Mouse (Mus musculus): ENCODE measurements around the gene Mycbpap. TPM values are rescaled to one million over a fixed set of nuclear protein-coding genes. Genes with fewer than 3 reads are reported as not detected.

The Mycbpap gene
- polyA plus RNA-seq, 1 experiment from 2014 or later, result 6.6 TPM

DNA sequence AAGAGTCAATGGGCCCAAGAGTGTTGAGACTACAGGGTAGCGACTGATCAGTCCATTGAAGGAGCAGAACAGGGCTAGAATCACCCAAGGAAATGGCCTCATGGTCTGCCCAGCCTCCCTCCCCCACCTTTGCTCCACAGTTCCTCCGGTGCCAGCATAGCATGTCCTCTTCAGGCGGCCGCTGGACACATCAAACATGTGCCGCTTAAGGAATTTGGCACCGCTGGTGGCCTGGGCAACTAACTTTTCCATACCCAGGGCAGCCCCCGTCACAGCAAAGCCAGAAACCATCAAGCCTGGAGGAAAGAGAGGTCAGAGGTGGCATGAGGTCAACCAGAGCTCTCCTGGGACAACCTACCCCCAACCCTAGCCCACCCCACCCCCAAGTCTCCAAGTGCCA, 39.6 kb downstream of the Mycbpap start:
- Histone ChIP-seq H3K27me3 (ENCODE audit: control insufficient read depth, insufficient read depth, low read length) (peaks cover 34% of the 10 kb centered on the region), H3K9me3 (ENCODE audit: control insufficient read depth, low read length) (no peaks in the 10 kb centered on the region), H3K27ac (replicated peaks in 1 of 2; ENCODE audit: control insufficient read depth in 1 of 2, insufficient read depth in 1 of 2, low read depth in 2 of 2, low read length in 2 of 2) (no peak overlapping the region), H3K4me1 (ENCODE audit: control insufficient read depth in 2 of 2, insufficient read depth in 2 of 2, low read length in 2 of 2) (0 out of 4 replicates have a peak, but pooled peaks cover 0 to 3% of the 10 kb centered on the region in 2 experiments), H3K9ac (ENCODE audit: low read length) (no peak overlapping the region), H3K4me2 (ENCODE audit: low read length) (no peak overlapping the region), H3K4me3 (ENCODE audit: control insufficient read depth in 1 of 2, insufficient read depth in 1 of 2, low read depth in 1 of 2, low read length in 2 of 2) (no peak overlapping the region), H3K36me3 (ENCODE audit: control insufficient read depth, insufficient read depth, low read length) (no peaks in the 10 kb centered on the region)
- 93% methylated on average over 7 of the region's 7 CpGs for WGBS
- ATAC-seq (ENCODE audit: insufficient number of reproducible peaks, insufficient read depth, low FRiP score, low read depth), result no peak

DNA sequence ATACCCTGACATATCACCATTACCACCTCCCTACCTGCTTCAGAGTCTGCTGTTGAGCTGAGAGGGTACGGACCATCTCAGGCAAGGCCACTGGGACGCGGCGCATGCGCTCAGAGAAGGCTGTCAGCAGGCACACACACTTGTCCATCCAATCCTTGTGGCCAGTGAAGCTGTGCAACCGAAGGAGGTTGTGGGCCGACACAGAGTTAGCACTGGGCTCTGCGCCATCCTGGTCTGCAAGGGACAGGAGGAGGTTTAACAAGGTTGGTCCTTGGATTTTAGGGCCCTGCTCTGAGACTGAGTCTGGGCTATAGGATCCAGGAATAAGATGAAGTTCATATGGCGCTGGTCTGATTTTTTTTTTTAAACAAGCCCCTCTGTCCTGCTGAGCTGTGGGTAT, 41.2 kb downstream of the Mycbpap start:
- Histone ChIP-seq H3K36me3 (ENCODE audit: control insufficient read depth, insufficient read depth, low read length) (no peaks in the 10 kb centered on the region), H3K27ac (replicated peaks in 1 of 2; ENCODE audit: control insufficient read depth in 1 of 2, insufficient read depth in 1 of 2, low read depth in 2 of 2, low read length in 2 of 2) (no peak overlapping the region), H3K4me3 (ENCODE audit: control insufficient read depth in 1 of 2, insufficient read depth in 1 of 2, low read depth in 1 of 2, low read length in 2 of 2) (no peak overlapping the region), H3K27me3 (ENCODE audit: control insufficient read depth, insufficient read depth, low read length) (peaks cover 40% of the 10 kb centered on the region), H3K4me2 (ENCODE audit: low read length) (no peak overlapping the region), H3K4me1 (ENCODE audit: control insufficient read depth in 2 of 2, insufficient read depth in 2 of 2, low read length in 2 of 2) (peaks cover 0 to 7% of the 10 kb centered on the region in 2 experiments; a peak in 1 of 4 replicates), H3K9me3 (ENCODE audit: control insufficient read depth, low read length) (no peaks in the 10 kb centered on the region), H3K9ac (ENCODE audit: low read length) (no peak overlapping the region)
- 76% methylated on average over 9 of the region's 9 CpGs for WGBS
- no peak for ATAC-seq (ENCODE audit: insufficient number of reproducible peaks, insufficient read depth, low FRiP score, low read depth)

DNA sequence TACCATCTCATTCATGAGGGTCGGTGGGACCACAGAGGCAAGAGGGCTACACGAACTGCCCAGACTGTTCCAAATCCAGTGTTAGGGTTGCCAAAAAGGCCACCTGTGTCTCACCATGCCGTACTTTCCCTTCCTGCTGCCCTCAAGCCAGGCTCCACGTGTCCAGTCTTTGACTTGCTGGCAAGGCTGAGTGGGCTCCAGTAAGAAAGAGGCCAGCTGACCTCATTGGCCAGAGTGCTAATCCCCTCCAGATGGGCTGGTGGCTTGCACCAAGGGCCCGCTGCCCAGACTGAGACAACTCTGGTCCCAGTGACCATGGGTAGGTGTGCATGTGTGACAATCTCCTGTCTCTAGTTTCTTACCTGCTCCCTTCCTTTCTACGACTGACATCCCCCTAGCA, 43.9 kb downstream of the Mycbpap start:
- Histone ChIP-seq H3K36me3 (ENCODE audit: control insufficient read depth, insufficient read depth, low read length) (no peaks in the 10 kb centered on the region), H3K4me3 (ENCODE audit: control insufficient read depth in 1 of 2, insufficient read depth in 1 of 2, low read depth in 1 of 2, low read length in 2 of 2) (no peak overlapping the region), H3K9ac (ENCODE audit: low read length) (no peak overlapping the region), H3K4me1 (ENCODE audit: control insufficient read depth in 2 of 2, insufficient read depth in 2 of 2, low read length in 2 of 2) (peaks cover 7 to 24% of the 10 kb centered on the region in 2 experiments), H3K27ac (replicated peaks in 1 of 2; ENCODE audit: control insufficient read depth in 1 of 2, insufficient read depth in 1 of 2, low read depth in 2 of 2, low read length in 2 of 2) (no peak overlapping the region), H3K9me3 (ENCODE audit: control insufficient read depth, low read length) (no peaks in the 10 kb centered on the region), H3K27me3 (ENCODE audit: control insufficient read depth, insufficient read depth, low read length) (peaks cover 55% of the 10 kb centered on the region), H3K4me2 (ENCODE audit: low read length) (no peak overlapping the region)
- no peak for ATAC-seq (ENCODE audit: insufficient number of reproducible peaks, insufficient read depth, low FRiP score, low read depth)
- 56% methylated on average over 6 of the region's 6 CpGs for WGBS

GRCm38 (mm10) chr11:94475722-94476121, 45.8 kb downstream of the Mycbpap start:
- no peak overlapping the region for H3K27ac ChIP-seq (replicated peaks in 1 of 2; ENCODE audit: control insufficient read depth in 1 of 2, insufficient read depth in 1 of 2, low read depth in 2 of 2, low read length in 2 of 2)
- H3K9me3 ChIP-seq (ENCODE audit: control insufficient read depth, low read length), result no peaks in the 10 kb centered on the region
- H3K9ac ChIP-seq (ENCODE audit: low read length), result no peak overlapping the region
- 18% methylated on average over 11 of the region's 11 CpGs for WGBS
- H3K36me3 ChIP-seq (ENCODE audit: control insufficient read depth, insufficient read depth, low read length), result no peaks in the 10 kb centered on the region
- H3K4me1 ChIP-seq (ENCODE audit: control insufficient read depth in 2 of 2, insufficient read depth in 2 of 2, low read length in 2 of 2), result peaks cover 18 to 35% of the 10 kb centered on the region in 2 experiments
- H3K4me2 ChIP-seq (ENCODE audit: low read length), result no peak overlapping the region
- no peak for ATAC-seq (ENCODE audit: insufficient number of reproducible peaks, insufficient read depth, low FRiP score, low read depth)
- H3K27me3 ChIP-seq (ENCODE audit: control insufficient read depth, insufficient read depth, low read length), result peaks cover 73% of the 10 kb centered on the region
- no peak overlapping the region for H3K4me3 ChIP-seq (ENCODE audit: control insufficient read depth in 1 of 2, insufficient read depth in 1 of 2, low read depth in 1 of 2, low read length in 2 of 2)

- ATAC-seq (ENCODE audit: insufficient number of reproducible peaks, insufficient read depth, low FRiP score, low read depth), result no peak
- peaks cover 22 to 39% of the 10 kb centered on the region in 2 experiments for H3K4me1 ChIP-seq (ENCODE audit: control insufficient read depth in 2 of 2, insufficient read depth in 2 of 2, low read length in 2 of 2)
- WGBS, result 3% methylated on average over 11 of the region's 11 CpGs
- H3K4me3 ChIP-seq (ENCODE audit: control insufficient read depth in 1 of 2, insufficient read depth in 1 of 2, low read depth in 1 of 2, low read length in 2 of 2), result peak overlapping the region; percentile 39 to 50
- no peak overlapping the region for H3K27ac ChIP-seq (replicated peaks in 1 of 2; ENCODE audit: control insufficient read depth in 1 of 2, insufficient read depth in 1 of 2, low read depth in 2 of 2, low read length in 2 of 2)
- no peak overlapping the region for H3K9ac ChIP-seq (ENCODE audit: low read length)
- H3K4me2 ChIP-seq (ENCODE audit: low read length), result peak overlapping the region; percentile 85
- peaks cover 73% of the 10 kb centered on the region for H3K27me3 ChIP-seq (ENCODE audit: control insufficient read depth, insufficient read depth, low read length)
- H3K9me3 ChIP-seq (ENCODE audit: control insufficient read depth, low read length), result no peaks in the 10 kb centered on the region
- no peaks in the 10 kb centered on the region for H3K36me3 ChIP-seq (ENCODE audit: control insufficient read depth, insufficient read depth, low read length)
These were observed 47.0 kb downstream of the Mycbpap start for GRCm38 (mm10) chr11:94474544-94474910.

- H3K4me3 ChIP-seq (ENCODE audit: control insufficient read depth in 1 of 2, insufficient read depth in 1 of 2, low read depth in 1 of 2, low read length in 2 of 2), result peak within 1 kb of the TSS; percentile 49 to 50
- no peaks in the 10 kb centered on the region for H3K9me3 ChIP-seq (ENCODE audit: control insufficient read depth, low read length)
- ATAC-seq (ENCODE audit: insufficient number of reproducible peaks, insufficient read depth, low FRiP score, low read depth), result peak; percentile 76
- peaks cover 70% of the 10 kb centered on the region for H3K27me3 ChIP-seq (ENCODE audit: control insufficient read depth, insufficient read depth, low read length)
- peak within 1 kb of the TSS; percentile 75 for H3K9ac ChIP-seq (ENCODE audit: low read length)
- 0 out of 4 replicates have a peak within 1 kb of the TSS, but pooled peaks of 1 of the 2 experiments have one; percentile 0 for H3K27ac ChIP-seq (replicated peaks in 1 of 2; ENCODE audit: control insufficient read depth in 1 of 2, insufficient read depth in 1 of 2, low read depth in 2 of 2, low read length in 2 of 2)
- peaks cover 27 to 45% of the 10 kb centered on the region in 2 experiments for H3K4me1 ChIP-seq (ENCODE audit: control insufficient read depth in 2 of 2, insufficient read depth in 2 of 2, low read length in 2 of 2)
- no peaks in the 10 kb centered on the region for H3K36me3 ChIP-seq (ENCODE audit: control insufficient read depth, insufficient read depth, low read length)
- H3K4me2 ChIP-seq (ENCODE audit: low read length), result peak within 1 kb of the TSS; percentile 85
- WGBS, result 0% methylated on average over 56 of the region's 71 CpGs
These were observed 47.6 kb downstream of the Mycbpap start, which contains the start of gene Cacna1g for GRCm38 (mm10) chr11:94473707-94474543. Gene Cacna1g (minus strand): TSS chr11:94474198.

DNA sequence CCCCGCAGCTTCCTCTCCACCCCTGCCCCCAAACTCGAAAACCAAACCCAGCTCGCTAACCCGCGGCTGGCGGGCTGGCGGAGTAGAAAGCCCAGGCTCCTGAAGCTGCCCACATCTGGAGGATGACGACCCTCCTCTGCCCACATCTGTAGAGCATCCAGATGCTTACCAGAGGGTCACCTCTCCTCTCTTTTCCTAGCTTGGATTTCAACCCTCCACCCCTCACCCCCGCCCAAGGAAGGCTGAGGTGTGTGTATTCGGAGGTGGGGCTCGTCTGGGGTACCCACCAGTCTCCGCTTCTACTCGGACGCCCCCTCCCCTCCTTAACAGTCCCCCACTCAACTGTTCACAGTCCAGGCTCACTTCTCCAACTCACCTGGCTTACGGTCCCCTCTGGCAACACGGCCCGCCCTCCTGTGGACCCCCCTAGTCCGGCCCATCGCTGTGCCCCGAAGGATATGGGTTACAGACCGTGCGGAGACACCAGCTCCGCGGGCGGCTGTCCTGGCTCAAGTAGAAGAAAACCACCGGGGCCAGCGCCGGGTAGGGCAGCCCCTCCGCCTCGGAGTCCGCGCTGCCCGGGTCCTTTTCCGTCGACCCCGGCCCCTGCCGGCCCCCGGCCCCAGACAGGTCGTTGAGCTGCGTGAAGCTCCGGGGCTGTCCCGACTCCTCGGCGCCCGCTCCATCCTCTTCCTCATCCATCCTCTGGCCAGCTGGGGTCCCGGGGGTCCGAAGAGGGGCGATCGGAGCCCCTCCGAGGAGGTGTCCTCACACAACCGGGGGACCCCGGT, 48.4 kb downstream of the Mycbpap start:
- peaks cover 29 to 53% of the 10 kb centered on the region in 2 experiments for H3K4me1 ChIP-seq (ENCODE audit: control insufficient read depth in 2 of 2, insufficient read depth in 2 of 2, low read length in 2 of 2)
- no peak for ATAC-seq (ENCODE audit: insufficient number of reproducible peaks, insufficient read depth, low FRiP score, low read depth)

More for the DNA sequence above, 48.4 kb downstream of the Mycbpap start:
- Histone ChIP-seq H3K4me3 (ENCODE audit: control insufficient read depth in 1 of 2, insufficient read depth in 1 of 2, low read depth in 1 of 2, low read length in 2 of 2) (peak overlapping the region; percentile 49 to 50), H3K4me2 (ENCODE audit: low read length) (peak overlapping the region; percentile 85), H3K9me3 (ENCODE audit: control insufficient read depth, low read length) (no peaks in the 10 kb centered on the region), H3K9ac (ENCODE audit: low read length) (peak overlapping the region; percentile 75), H3K27me3 (ENCODE audit: control insufficient read depth, insufficient read depth, low read length) (peaks cover 62% of the 10 kb centered on the region), H3K36me3 (ENCODE audit: control insufficient read depth, insufficient read depth, low read length) (no peaks in the 10 kb centered on the region), H3K27ac (replicated peaks in 1 of 2; ENCODE audit: control insufficient read depth in 1 of 2, insufficient read depth in 1 of 2, low read depth in 2 of 2, low read length in 2 of 2) (0 out of 4 replicates have a peak overlapping the region, but pooled peaks of 1 of the 2 experiments have one; percentile 0)
- under 1% methylated on average over 52 of the region's 52 CpGs for WGBS

All from heart, embryonic 14.5 days (tissue).